Mouse (Mus musculus): Measurements from ENCODE around the gene Tmem50a.

DNA sequence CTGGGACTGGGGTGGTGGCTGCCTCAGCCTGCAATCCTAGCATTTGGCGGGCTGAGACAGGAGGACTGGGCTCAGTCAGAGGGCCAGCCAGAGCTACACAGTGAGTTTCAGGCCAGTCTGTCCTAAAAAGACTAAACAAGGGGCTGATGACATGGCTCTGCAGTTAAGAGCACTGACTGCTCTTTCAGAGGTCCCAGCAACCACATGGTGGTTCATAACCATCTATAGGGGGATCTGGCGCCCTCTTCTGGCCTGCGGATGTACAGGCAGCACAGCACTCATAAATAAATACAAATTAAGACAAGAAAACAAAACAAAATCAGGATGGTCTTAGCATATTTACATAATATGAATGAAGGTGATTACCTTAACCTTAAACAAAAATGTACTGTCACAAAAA lies 1.4 kb downstream of the Tmem50a start:
- TF ChIP-seq EP300 (IDR thresholded peaks at IDR 0.05; ENCODE audit: low read depth): no peak; the same call in 1 of the 2 replicates
- peak; percentile 95 for TF ChIP-seq CTCF (IDR thresholded peaks at IDR 0.05; ENCODE audit: low read depth)

Measured in liver, embryonic 14.5 days (tissue).